Mouse (Mus musculus): ENCODE results near the gene Gtf3c5. TPM values are rescaled to one million over a fixed set of nuclear protein-coding genes. Genes with fewer than 3 reads are reported as not detected.

The Gtf3c5 gene
- polyA plus RNA-seq, 1 experiment = 13.3 TPM

GRCm38 (mm10) chr2:28601720-28602590 lies 18.4 kb upstream of the Gtf3c5 start:
- no peak overlapping the region for H3K4me3 ChIP-seq (ENCODE audit: extremely low read depth, insufficient read depth, insufficient read length)
- no peaks in the 10 kb centered on the region for H3K36me3 ChIP-seq (ENCODE audit: control insufficient read depth, insufficient read depth, low read length)
- peaks cover 14% of the 10 kb centered on the region for H3K4me1 ChIP-seq (ENCODE audit: control insufficient read depth, insufficient read depth, insufficient read length)
- peak overlapping the region; percentile 32; the same call in 1 of the 2 replicates for H3K27ac ChIP-seq (ENCODE audit: insufficient read depth, low read length)
- WGBS = 81% methylated on average over 12 of the region's 12 CpGs
- no peaks in the 10 kb centered on the region for H3K27me3 ChIP-seq (ENCODE audit: control insufficient read depth, insufficient read depth, low read length)
- no peak for DNase-seq (ENCODE audit: low read depth in 1 of 2, low spot score in 2 of 2)
- TF ChIP-seq CTCF (IDR thresholded peaks at IDR 0.05; ENCODE audit: extremely low read depth, insufficient read depth, insufficient read length, insufficient replicate concordance) (no peak), POLR2A (IDR thresholded peaks at IDR 0.05; ENCODE audit: low read depth, low read length) (no peak)

GRCm38 (mm10) chr2:28599569-28599900 lies 16.0 kb upstream of the Gtf3c5 start:
- Histone ChIP-seq H3K27me3 (ENCODE audit: control insufficient read depth, insufficient read depth, low read length) (no peaks in the 10 kb centered on the region), H3K4me1 (ENCODE audit: control insufficient read depth, insufficient read depth, insufficient read length) (peaks cover 4% of the 10 kb centered on the region; the same call in 1 of the 2 replicates), H3K36me3 (ENCODE audit: control insufficient read depth, insufficient read depth, low read length) (no peaks in the 10 kb centered on the region), H3K4me3 (ENCODE audit: extremely low read depth, insufficient read depth, insufficient read length) (no peak overlapping the region), H3K27ac (ENCODE audit: insufficient read depth, low read length) (no peak overlapping the region)
- TF ChIP-seq POLR2A (IDR thresholded peaks at IDR 0.05; ENCODE audit: low read depth, low read length) (no peak), CTCF (IDR thresholded peaks at IDR 0.05; ENCODE audit: extremely low read depth, insufficient read depth, insufficient read length, insufficient replicate concordance) (no peak)
- 11% methylated on average over 6 of the region's 6 CpGs for WGBS
- DNase-seq (ENCODE audit: low read depth in 1 of 2, low spot score in 2 of 2) = no peak

GRCm38 (mm10) chr2:28598692-28599568 lies 15.4 kb upstream of the Gtf3c5 start:
- Histone ChIP-seq H3K4me3 (ENCODE audit: extremely low read depth, insufficient read depth, insufficient read length) (no peak overlapping the region), H3K27ac (ENCODE audit: insufficient read depth, low read length) (no peak overlapping the region), H3K36me3 (ENCODE audit: control insufficient read depth, insufficient read depth, low read length) (no peaks in the 10 kb centered on the region), H3K27me3 (ENCODE audit: control insufficient read depth, insufficient read depth, low read length) (no peaks in the 10 kb centered on the region), H3K4me1 (ENCODE audit: control insufficient read depth, insufficient read depth, insufficient read length) (peaks cover 4% of the 10 kb centered on the region; the same call in 1 of the 2 replicates)
- no peak for DNase-seq (ENCODE audit: low read depth in 1 of 2, low spot score in 2 of 2)
- TF ChIP-seq CTCF (IDR thresholded peaks at IDR 0.05; ENCODE audit: extremely low read depth, insufficient read depth, insufficient read length, insufficient replicate concordance) (no peak), POLR2A (IDR thresholded peaks at IDR 0.05; ENCODE audit: low read depth, low read length) (no peak)
- WGBS = 24% methylated on average over 12 of the region's 12 CpGs

GRCm38 (mm10) chr2:28597733-28598547 lies 14.4 kb upstream of the Gtf3c5 start:
- 48% methylated on average over 7 of the region's 7 CpGs for WGBS
- Histone ChIP-seq H3K36me3 (ENCODE audit: control insufficient read depth, insufficient read depth, low read length) (no peaks in the 10 kb centered on the region), H3K4me3 (ENCODE audit: extremely low read depth, insufficient read depth, insufficient read length) (no peak overlapping the region), H3K27ac (ENCODE audit: insufficient read depth, low read length) (no peak overlapping the region), H3K27me3 (ENCODE audit: control insufficient read depth, insufficient read depth, low read length) (no peaks in the 10 kb centered on the region), H3K4me1 (ENCODE audit: control insufficient read depth, insufficient read depth, insufficient read length) (peaks cover 4% of the 10 kb centered on the region; the same call in 1 of the 2 replicates)
- no peak for DNase-seq (ENCODE audit: low read depth in 1 of 2, low spot score in 2 of 2)
- no peak for TF ChIP-seq POLR2A (IDR thresholded peaks at IDR 0.05; ENCODE audit: low read depth, low read length)
- no peak for TF ChIP-seq CTCF (IDR thresholded peaks at IDR 0.05; ENCODE audit: extremely low read depth, insufficient read depth, insufficient read length, insufficient replicate concordance)

- no peak overlapping the region for H3K27ac ChIP-seq (ENCODE audit: insufficient read depth, low read length)
- no peaks in the 10 kb centered on the region for H3K36me3 ChIP-seq (ENCODE audit: control insufficient read depth, insufficient read depth, low read length)
- TF ChIP-seq CTCF (IDR thresholded peaks at IDR 0.05; ENCODE audit: extremely low read depth, insufficient read depth, insufficient read length, insufficient replicate concordance) (no peak), POLR2A (IDR thresholded peaks at IDR 0.05; ENCODE audit: low read depth, low read length) (no peak)
- H3K4me3 ChIP-seq (ENCODE audit: extremely low read depth, insufficient read depth, insufficient read length) = no peak overlapping the region
- WGBS = 87% methylated on average over 7 of the region's 7 CpGs
- H3K27me3 ChIP-seq (ENCODE audit: control insufficient read depth, insufficient read depth, low read length) = no peaks in the 10 kb centered on the region
- no peak for DNase-seq (ENCODE audit: low read depth in 1 of 2, low spot score in 2 of 2)
- H3K4me1 ChIP-seq (ENCODE audit: control insufficient read depth, insufficient read depth, insufficient read length) = peaks cover 4% of the 10 kb centered on the region; the same call in 1 of the 2 replicates
Observed at GRCm38 (mm10) chr2:28596998-28597397, 13.4 kb upstream of the Gtf3c5 start.

- no peak for DNase-seq (ENCODE audit: low read depth in 1 of 2, low spot score in 2 of 2)
- TF ChIP-seq POLR2A (IDR thresholded peaks at IDR 0.05; ENCODE audit: low read depth, low read length) (no peak), CTCF (IDR thresholded peaks at IDR 0.05; ENCODE audit: extremely low read depth, insufficient read depth, insufficient read length, insufficient replicate concordance) (no peak)
- Histone ChIP-seq H3K27ac (ENCODE audit: insufficient read depth, low read length) (no peak overlapping the region), H3K4me3 (ENCODE audit: extremely low read depth, insufficient read depth, insufficient read length) (no peak overlapping the region), H3K27me3 (ENCODE audit: control insufficient read depth, insufficient read depth, low read length) (no peaks in the 10 kb centered on the region), H3K4me1 (ENCODE audit: control insufficient read depth, insufficient read depth, insufficient read length) (peaks cover 4% of the 10 kb centered on the region; the same call in 1 of the 2 replicates), H3K36me3 (ENCODE audit: control insufficient read depth, insufficient read depth, low read length) (no peaks in the 10 kb centered on the region)
- WGBS = 80% methylated on average over 7 of the region's 7 CpGs
Observed at GRCm38 (mm10) chr2:28596021-28596420, 12.5 kb upstream of the Gtf3c5 start.
